Mouse (Mus musculus): ENCODE measurements at regions not wholly inside any gene's neighbourhood (a gene's known extent, or its start where the extent isn't known, plus 50 kb on each side); places are given as distances from the start of the nearest gene placed in this dataset.

DNA sequence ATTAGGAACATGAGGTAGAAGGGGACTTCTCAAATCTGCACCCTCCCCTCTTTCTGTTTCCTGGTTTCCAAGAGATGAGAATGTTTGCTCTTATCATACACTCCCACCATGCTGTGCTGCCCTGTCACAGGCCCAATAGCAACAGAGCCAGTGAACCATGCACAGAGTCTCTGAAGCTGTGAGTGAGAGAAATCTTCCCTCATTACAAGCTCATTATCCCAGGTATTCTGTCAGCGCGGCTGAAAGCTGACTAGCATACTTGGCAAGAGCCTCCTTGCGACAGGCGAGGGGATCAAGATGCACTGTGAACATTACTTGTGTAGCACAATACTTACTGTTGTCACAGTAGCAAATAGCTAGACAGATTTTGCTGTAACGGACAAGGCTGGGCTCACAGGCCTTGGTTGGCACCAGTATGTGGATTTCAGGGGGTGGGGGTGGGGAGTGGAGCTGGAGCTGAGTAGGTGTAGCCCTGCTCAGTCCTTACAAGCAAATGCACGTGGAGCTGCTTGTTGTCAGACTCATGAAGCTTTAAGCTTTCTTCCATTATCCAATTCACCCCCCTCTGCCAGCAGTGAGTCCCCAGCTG lies 84.2 kb upstream of the Zic3 start:
- no peak for TF ChIP-seq POLR2A (IDR thresholded peaks at IDR 0.05; ENCODE audit: low read depth, low read length)
- no peak for TF ChIP-seq CTCF (conservative IDR thresholded peaks at IDR 0.05; ENCODE audit: insufficient read depth, insufficient read length, low read depth, low read length)

Measured in kidney, adult 2 months (tissue).